Mouse (Mus musculus) neural tube, embryonic 12.5 days (tissue): Measurements from ENCODE around the gene Zc3h4. TPM values are rescaled to one million over a fixed set of nuclear protein-coding genes. Genes with fewer than 3 reads are reported as not detected.
"Not testable (repeated sequence)": the region's sequence is repeated elsewhere in the genome, so short reads cannot be mapped to it uniquely, and the experiment has no call there.

Source experiments
- ATAC-seq: fragments of 200-750 bp; cut with Nextera tagmentation; 2 replicates; pipeline ENCODE4 v1.8.0; 2017; ENCODE audit warnings: low read depth, mild to moderate bottlenecking, moderate TSS enrichment, moderate library complexity; ENCODE audit not compliant: low FRiP score
- H3K27ac ChIP-seq: fragments of 300-500 bp; sonication (generic); 2 replicates; pipeline ENCODE4 v1.5.1; 2016
- H3K27me3 ChIP-seq: fragments of 300-500 bp; sonication (generic); replicated peaks from 2 replicates; pipeline ENCODE4 v1.6.1; 2016; ENCODE audit warnings: mild to moderate bottlenecking
- H3K36me3 ChIP-seq: fragments of 300-500 bp; sonication (generic); 2 replicates; pipeline ENCODE4 v1.6.1; 2016; ENCODE audit warnings: mild to moderate bottlenecking
- H3K4me1 ChIP-seq: fragments of 300-500 bp; sonication (generic); 2 replicates; pipeline ENCODE4 v1.6.1; 2016
- H3K4me2 ChIP-seq: fragments of 300-500 bp; sonication (generic); replicated peaks from 2 replicates; pipeline ENCODE4 v1.6.1; 2016; ENCODE audit warnings: mild to moderate bottlenecking
- H3K4me3 ChIP-seq: fragments of 300-500 bp; sonication (generic); 2 replicates; pipeline ENCODE4 v1.5.1; 2016
- H3K9ac ChIP-seq: fragments of 300-500 bp; sonication (generic); 2 replicates; pipeline ENCODE4 v1.6.1; 2016; ENCODE audit warnings: mild to moderate bottlenecking
- H3K9me3 ChIP-seq: fragments of 300-500 bp; sonication (generic); 2 replicates; pipeline ENCODE4 v1.6.1; 2016; ENCODE audit warnings: mild to moderate bottlenecking
- WGBS: fragments of 180-500 bp; shearing (Covaris S2); methylation state at CpG from one replicate; pipeline ENCODE4 v1.1.7; 2016; 5-methylcytosine and 5-hydroxymethylcytosine counted together
- polyA plus RNA-seq: library from polyadenylated mRNA; unstranded; fragments of >200 nt; fragmentation: Nextera tagmentation; extraction: Ambion mirVana; gene quantifications from 2 replicates; pipeline ENCODE4 v1.2.1, GENCODE M21; 2016

The Zc3h4 gene
- polyA plus RNA-seq, 1 experiment from 2014 or later = 27.8 TPM

GRCm38 (mm10) chr7:16376505-16376904, 24.2 kb upstream of the Zc3h4 start:
- Histone ChIP-seq H3K36me3 (peaks cover 56% of the 10 kb centered on the region), H3K4me2 (no peak overlapping the region), H3K4me3 (no peak overlapping the region), H3K4me1 (no peaks in the 10 kb centered on the region), H3K27ac (no peak overlapping the region), H3K27me3 (no peaks in the 10 kb centered on the region), H3K9ac (no peak overlapping the region), H3K9me3 (no peaks in the 10 kb centered on the region)
- WGBS = 100% methylated on average over 1 of the region's 1 CpGs
- no peak for ATAC-seq

GRCm38 (mm10) chr7:16387160-16388041, 13.3 kb upstream of the Zc3h4 start, which contains the start of gene Sae1:
Gene Sae1, minus strand, starts transcription at chr7:16387806.
- Histone ChIP-seq H3K4me2 (peak within 1 kb of the TSS; percentile 92), H3K36me3 (peaks cover 15% of the 10 kb centered on the region), H3K9ac (peak within 1 kb of the TSS; percentile 95), H3K4me1 (peaks cover 20% of the 10 kb centered on the region), H3K27ac (peak within 1 kb of the TSS; percentile 62; the same call in 1 of the 2 replicates), H3K4me3 (peak within 1 kb of the TSS; percentile 91), H3K27me3 (no peaks in the 10 kb centered on the region), H3K9me3 (no peaks in the 10 kb centered on the region)
- ATAC-seq = peak; percentile 96
- WGBS = under 1% methylated on average over 58 of the region's 58 CpGs

- WGBS = 86% methylated on average over 2 of the region's 2 CpGs
- not testable (repeated sequence) for H3K27ac ChIP-seq, H3K36me3 ChIP-seq, H3K9ac ChIP-seq, ATAC-seq, H3K27me3 ChIP-seq, H3K4me3 ChIP-seq, H3K4me2 ChIP-seq, H3K9me3 ChIP-seq
- peaks cover 19% of the 10 kb centered on the region for H3K4me1 ChIP-seq
Observed at GRCm38 (mm10) chr7:16389942-16390341, 10.8 kb upstream of the Zc3h4 start.

GRCm38 (mm10) chr7:16392923-16393322, 7.8 kb upstream of the Zc3h4 start:
- no peaks in the 10 kb centered on the region for H3K27me3 ChIP-seq
- H3K36me3 ChIP-seq = no peaks in the 10 kb centered on the region
- no peak overlapping the region for H3K4me3 ChIP-seq
- no peak for ATAC-seq
- no peaks in the 10 kb centered on the region for H3K4me1 ChIP-seq
- no peak overlapping the region for H3K4me2 ChIP-seq
- H3K27ac ChIP-seq = no peak overlapping the region
- no peak overlapping the region for H3K9ac ChIP-seq
- H3K9me3 ChIP-seq = no peaks in the 10 kb centered on the region
- WGBS = 44% methylated on average over 4 of the region's 4 CpGs

- Histone ChIP-seq H3K4me2 (no peak overlapping the region), H3K4me3 (no peak overlapping the region), H3K27ac (no peak overlapping the region), H3K4me1 (no peaks in the 10 kb centered on the region; the same call in 1 of the 2 replicates), H3K27me3 (no peaks in the 10 kb centered on the region), H3K9me3 (no peaks in the 10 kb centered on the region), H3K36me3 (no peaks in the 10 kb centered on the region), H3K9ac (no peak overlapping the region)
- ATAC-seq = no peak
- WGBS = 1% methylated on average over 2 of the region's 2 CpGs
Observed at GRCm38 (mm10) chr7:16395944-16396343, 4.8 kb upstream of the Zc3h4 start.

- H3K27me3 ChIP-seq = no peaks in the 10 kb centered on the region
- H3K27ac ChIP-seq = no peak overlapping the region
- WGBS = 78% methylated on average over 4 of the region's 4 CpGs
- H3K4me1 ChIP-seq = no peaks in the 10 kb centered on the region; the same call in 1 of the 2 replicates
- no peak for ATAC-seq
- H3K9me3 ChIP-seq = no peaks in the 10 kb centered on the region
- no peak overlapping the region for H3K4me3 ChIP-seq
- H3K9ac ChIP-seq = no peak overlapping the region
- H3K36me3 ChIP-seq = no peaks in the 10 kb centered on the region
- H3K4me2 ChIP-seq = no peak overlapping the region
Observed at GRCm38 (mm10) chr7:16397465-16397864, 3.2 kb upstream of the Zc3h4 start.

GRCm38 (mm10) chr7:16398387-16399050, 2.2 kb upstream of the Zc3h4 start:
- H3K4me2 ChIP-seq = peak overlapping the region; percentile 67
- H3K9me3 ChIP-seq = no peaks in the 10 kb centered on the region
- 48% methylated on average over 3 of the region's 3 CpGs for WGBS
- H3K4me3 ChIP-seq = peak overlapping the region; percentile 92; the same call in 1 of the 2 replicates
- H3K4me1 ChIP-seq = peaks cover 5% of the 10 kb centered on the region; the same call in 1 of the 2 replicates
- peak overlapping the region; percentile 100 for H3K9ac ChIP-seq
- 0 out of 2 replicates have a peak overlapping the region, but pooled peaks have one; percentile 100 for H3K27ac ChIP-seq
- H3K27me3 ChIP-seq = no peaks in the 10 kb centered on the region
- no peaks in the 10 kb centered on the region for H3K36me3 ChIP-seq
- no peak for ATAC-seq

- Histone ChIP-seq H3K4me1 (peaks cover 9% of the 10 kb centered on the region), H3K27me3 (no peaks in the 10 kb centered on the region), H3K9me3 (no peaks in the 10 kb centered on the region), H3K4me2 (peak overlapping the region; percentile 67), H3K36me3 (no peaks in the 10 kb centered on the region), H3K9ac (peak overlapping the region; percentile 100), H3K27ac (peak overlapping the region; percentile 100), H3K4me3 (peak overlapping the region; percentile 92)
- ATAC-seq = peak; percentile 85
- under 1% methylated on average over 31 of the region's 31 CpGs for WGBS
Observed at GRCm38 (mm10) chr7:16399098-16399819, 1.5 kb upstream of the Zc3h4 start.

GRCm38 (mm10) chr7:16399820-16400688, 656 bp upstream of the Zc3h4 start:
- Histone ChIP-seq H3K27ac (peak overlapping the region; percentile 100), H3K4me3 (peak overlapping the region; percentile 92), H3K9ac (peak overlapping the region; percentile 100), H3K9me3 (no peaks in the 10 kb centered on the region), H3K27me3 (no peaks in the 10 kb centered on the region), H3K4me1 (peaks cover 17% of the 10 kb centered on the region), H3K4me2 (peak overlapping the region; percentile 67), H3K36me3 (no peaks in the 10 kb centered on the region)
- under 1% methylated on average over 77 of the region's 77 CpGs for WGBS
- peak; percentile 93 for ATAC-seq

- peak overlapping the region; percentile 67 for H3K4me2 ChIP-seq
- no peaks in the 10 kb centered on the region for H3K36me3 ChIP-seq
- H3K27me3 ChIP-seq = no peaks in the 10 kb centered on the region
- H3K9me3 ChIP-seq = no peaks in the 10 kb centered on the region
- H3K27ac ChIP-seq = peak overlapping the region; percentile 100
- under 1% methylated on average over 17 of the region's 17 CpGs for WGBS
- H3K4me1 ChIP-seq = peaks cover 28% of the 10 kb centered on the region
- peak overlapping the region; percentile 100 for H3K9ac ChIP-seq
- H3K4me3 ChIP-seq = peak overlapping the region; percentile 92
- no peak for ATAC-seq
Observed at GRCm38 (mm10) chr7:16401991-16402431, 1.3 kb downstream of the Zc3h4 start.

GRCm38 (mm10) chr7:16402449-16402848, 1.7 kb downstream of the Zc3h4 start:
- ATAC-seq = no peak
- Histone ChIP-seq H3K4me3 (peak overlapping the region; percentile 92), H3K36me3 (no peaks in the 10 kb centered on the region), H3K9ac (peak overlapping the region; percentile 100), H3K27me3 (no peaks in the 10 kb centered on the region), H3K4me1 (peaks cover 28% of the 10 kb centered on the region), H3K4me2 (peak overlapping the region; percentile 67), H3K9me3 (no peaks in the 10 kb centered on the region), H3K27ac (peak overlapping the region; percentile 100)
- WGBS = 2% methylated on average over 9 of the region's 9 CpGs
